Mouse (Mus musculus): ENCODE results near the gene Galnt18. TPM values are rescaled to one million over a fixed set of nuclear protein-coding genes. Genes with fewer than 3 reads are reported as not detected.

Gene Galnt18
- polyA plus RNA-seq, 1 experiment, result 4.1 TPM

DNA sequence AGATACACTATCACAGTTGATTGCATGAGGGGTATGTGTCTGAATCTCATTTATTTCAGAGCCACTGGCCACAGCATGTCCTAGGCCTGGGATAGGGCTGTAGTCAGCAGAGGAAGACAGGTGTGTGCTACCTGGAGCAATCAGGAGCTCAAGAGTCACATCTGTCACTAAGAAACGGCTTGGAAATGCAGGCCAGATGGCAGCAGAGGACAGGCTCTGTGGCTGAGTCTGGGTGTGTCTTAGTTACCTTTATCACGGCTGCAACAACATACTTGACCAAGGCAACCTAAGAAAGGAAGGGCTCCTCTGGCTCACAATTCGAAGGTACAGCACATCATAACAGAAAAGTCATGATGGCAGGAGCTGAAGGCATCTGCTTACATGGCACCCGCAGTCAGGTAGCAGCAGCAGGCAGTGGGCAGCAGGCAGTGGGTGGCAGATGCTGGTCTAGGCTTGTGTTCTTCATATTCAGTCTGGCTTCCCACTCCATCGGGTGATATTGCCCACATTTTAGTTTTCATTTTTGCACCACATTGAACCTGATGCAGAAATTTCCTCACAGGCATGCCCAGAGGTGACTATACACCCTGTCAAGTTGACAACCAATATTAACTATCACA lies 190.2 kb downstream of the Galnt18 start:
- 56% methylated on average over 5 of the region's 5 CpGs for WGBS
- no peak for DNase-seq (ENCODE audit: low read depth, low spot score)

DNA sequence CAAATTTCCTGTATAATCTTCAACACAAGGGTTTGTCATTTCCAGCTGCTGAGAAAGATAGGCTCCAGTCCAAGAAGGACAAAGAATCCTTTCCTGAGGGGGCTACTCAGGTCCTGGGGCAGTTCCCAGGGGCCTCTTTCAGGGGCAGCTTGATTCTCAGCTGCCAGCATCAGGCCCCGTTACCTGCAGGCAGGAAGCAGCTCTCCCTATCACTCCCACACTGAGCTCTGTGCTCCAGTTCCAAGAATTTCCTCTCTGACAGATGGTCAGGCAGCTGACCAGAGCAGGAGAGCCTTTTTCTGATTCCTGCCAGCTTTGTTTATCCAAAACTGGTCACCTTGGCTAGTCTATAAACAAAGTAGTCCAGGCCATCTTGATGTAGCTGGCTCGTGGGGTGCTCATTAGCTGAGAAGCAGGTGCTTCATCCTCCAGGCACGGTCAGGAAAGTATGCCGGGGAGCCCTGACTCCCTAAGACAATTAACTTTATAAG lies 191.4 kb downstream of the Galnt18 start:
- DNase-seq (ENCODE audit: low read depth, low spot score), result no peak
- WGBS, result 58% methylated on average over 4 of the region's 4 CpGs

DNA sequence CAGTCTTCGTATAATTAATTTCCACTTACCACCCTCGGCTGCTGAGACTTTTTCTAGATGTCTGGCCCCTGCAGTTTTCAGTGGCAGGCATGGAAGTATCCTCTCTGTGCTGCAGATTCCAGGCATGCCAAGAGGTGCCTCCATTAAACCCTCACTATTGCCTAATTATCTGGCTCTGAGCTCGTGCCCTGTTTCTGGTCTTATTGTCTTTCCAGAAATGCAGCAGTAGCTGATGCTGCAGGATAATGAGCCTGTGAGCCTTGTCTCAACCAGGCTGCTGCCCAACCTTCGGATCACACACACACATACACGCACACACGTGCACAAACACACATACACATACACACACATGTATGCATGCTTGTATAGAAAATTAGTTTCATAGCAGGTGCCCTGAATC lies 199.2 kb downstream of the Galnt18 start:
- DNase-seq (ENCODE audit: low read depth, low spot score), result no peak
- 66% methylated on average over 6 of the region's 6 CpGs for WGBS

DNA sequence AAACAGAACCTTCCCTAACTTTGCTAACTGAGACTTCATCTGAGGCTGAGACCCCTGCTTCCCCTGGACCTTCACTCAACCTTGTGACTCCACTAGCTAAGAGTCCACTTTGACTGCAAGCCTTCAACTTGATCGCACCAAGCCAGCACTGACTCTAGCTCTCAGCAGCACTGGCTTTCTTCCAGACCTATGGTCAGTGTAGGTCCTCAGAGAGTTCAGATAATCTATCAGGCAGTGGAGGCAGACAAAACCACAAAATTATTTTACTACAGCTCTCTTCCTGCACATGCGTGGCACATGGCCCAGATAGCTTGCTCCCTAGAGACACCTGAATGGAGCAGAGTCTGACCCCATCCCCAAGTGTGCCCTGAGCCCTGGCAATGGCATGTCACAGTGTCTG lies 204.7 kb downstream of the Galnt18 start:
- no peak for DNase-seq (ENCODE audit: low read depth, low spot score)
- 66% methylated on average over 2 of the region's 2 CpGs for WGBS

DNA sequence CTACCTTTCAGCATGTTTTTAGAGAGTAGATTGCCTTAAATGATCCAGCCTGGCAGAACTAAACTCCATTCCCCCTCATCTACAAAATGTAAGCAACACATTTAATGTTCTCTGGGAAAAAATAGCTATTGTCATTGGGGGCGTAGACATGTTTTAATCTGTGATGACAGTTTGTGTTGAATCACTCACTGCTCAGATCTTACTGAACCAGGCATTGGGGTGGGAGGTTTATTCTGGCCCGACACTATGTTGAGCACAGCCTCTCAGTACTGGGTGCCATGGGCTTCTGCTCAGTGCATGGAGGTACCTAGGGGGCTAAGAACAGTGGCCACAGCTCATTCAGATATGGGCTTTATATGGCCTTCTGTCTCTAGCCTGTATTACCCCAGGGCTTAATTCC lies 207.4 kb downstream of the Galnt18 start:
- no peak for DNase-seq (ENCODE audit: low read depth, low spot score)
- WGBS, result 83% methylated on average over 2 of the region's 2 CpGs

DNA sequence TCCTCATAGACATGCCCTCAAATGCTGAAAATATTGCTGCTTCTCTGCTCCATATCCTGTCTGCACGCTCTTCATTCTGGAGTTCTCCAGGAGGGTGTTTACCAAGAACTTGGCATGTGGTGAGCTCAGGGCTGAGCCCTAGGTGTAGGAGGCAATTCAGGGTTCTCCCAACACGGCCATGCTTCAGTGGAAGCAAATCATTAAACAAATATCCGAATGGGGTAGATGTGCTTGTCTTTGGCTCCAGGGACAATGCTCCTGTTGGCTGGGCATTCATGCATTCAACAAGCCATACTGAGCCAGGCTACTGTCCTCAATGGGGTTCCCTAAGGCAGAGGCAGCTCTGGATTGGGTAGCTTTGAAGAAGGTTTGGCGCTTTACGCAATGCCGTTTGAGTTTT lies 212.9 kb downstream of the Galnt18 start:
- WGBS, result 69% methylated on average over 6 of the region's 6 CpGs
- no peak for DNase-seq (ENCODE audit: low read depth, low spot score)

DNA sequence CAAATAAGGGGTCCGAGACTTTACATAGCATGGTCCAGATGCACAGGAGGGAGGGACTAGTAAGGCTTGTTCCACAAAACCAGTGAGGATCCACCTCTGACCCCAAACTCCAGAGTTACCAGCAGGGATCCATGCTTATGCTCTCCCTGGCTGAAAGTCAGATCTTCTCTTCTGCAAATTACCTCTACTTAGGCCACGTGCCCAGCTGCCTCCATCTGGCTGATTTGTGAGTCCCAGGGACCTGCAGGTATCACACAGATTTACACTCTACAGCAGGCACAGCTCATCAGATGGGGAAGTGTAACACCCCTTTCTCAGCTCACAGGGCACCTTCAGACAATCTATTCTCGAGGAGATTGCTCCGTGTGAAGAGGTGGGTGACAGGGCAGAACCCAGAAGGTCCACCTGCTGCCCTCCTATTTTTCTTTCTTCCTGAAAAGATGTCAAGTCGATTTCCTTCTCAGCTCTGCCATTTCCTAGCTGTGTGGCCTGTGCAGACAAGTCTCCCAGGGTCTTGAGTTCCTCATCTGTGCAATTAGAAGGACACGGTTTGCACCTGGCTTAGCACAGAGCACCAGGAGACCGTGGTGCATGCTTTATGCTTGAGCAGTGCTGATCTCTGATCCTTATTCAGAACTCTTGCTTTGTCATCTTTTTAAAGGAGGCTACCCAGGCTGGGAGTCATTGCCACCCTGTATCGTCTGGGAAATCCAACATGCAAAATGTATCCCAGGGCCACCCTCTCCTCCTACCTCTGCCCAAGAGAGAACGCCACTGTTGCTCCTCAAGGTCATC lies 216.3 kb downstream of the Galnt18 start:
- 77% methylated on average over 9 of the region's 9 CpGs for WGBS
- no peak for DNase-seq (ENCODE audit: low read depth, low spot score)

DNA sequence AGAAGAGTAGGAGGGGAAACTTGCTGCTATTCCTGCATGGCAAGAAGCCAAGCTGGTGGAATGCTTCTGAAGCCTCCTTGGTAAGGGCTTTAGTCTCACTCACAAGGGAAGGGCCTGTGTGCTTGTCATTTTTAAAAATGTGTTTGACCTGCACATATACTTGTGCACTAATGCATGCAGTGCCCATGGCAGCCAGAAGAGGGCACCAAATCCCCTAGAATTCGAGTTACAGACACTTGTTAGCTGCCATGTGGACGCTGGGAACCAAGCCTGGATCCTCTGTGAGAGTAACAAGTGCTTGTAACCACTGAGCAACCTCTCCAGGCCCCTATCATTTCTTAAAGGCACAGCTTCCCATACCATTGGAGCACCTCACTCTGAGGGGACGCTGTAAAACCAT lies 219.7 kb downstream of the Galnt18 start:
- no peak for DNase-seq (ENCODE audit: low read depth, low spot score)
- 72% methylated on average over 3 of the region's 3 CpGs for WGBS

DNA sequence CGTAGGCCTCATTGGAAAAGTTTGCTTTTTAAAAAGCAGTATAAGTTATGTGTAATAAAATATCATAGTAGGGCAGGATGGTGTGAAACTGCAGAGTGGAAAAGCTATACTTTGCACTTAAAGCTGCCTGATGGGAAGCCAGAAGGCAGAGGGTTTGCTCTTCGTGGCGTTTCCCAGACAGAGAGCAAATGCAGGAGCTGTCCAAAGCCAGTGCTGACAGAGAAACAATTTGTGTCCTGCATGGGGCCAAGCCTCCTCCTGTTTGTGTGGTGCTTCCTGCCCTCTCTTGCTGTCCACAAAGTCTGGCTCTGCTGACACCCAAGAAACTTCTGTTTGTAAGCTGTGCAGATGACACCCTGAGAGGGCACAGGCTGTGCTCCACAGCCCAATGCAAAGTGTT lies 220.8 kb downstream of the Galnt18 start:
- WGBS, result 37% methylated on average over 3 of the region's 3 CpGs
- no peak for DNase-seq (ENCODE audit: low read depth, low spot score)

DNA sequence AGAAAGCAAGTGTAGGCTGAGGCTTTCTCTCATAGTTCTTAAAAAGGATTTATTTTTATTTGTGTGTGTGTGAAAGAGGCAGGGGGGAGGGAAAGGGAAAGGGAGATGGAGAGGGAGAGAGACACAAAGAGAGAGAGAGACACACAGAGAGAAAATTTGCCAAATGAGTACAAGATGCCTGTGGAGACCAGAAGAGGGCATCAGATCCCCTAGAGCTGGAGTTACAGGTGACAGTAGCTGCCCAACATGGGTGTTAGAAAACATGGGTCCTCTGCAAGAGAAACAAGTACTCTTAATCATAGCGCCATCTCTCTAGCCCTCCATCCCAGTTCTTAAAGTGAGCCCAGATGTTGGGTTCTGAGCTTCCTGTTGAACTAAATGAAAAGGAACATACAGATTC lies 228.8 kb downstream of the Galnt18 start:
- DNase-seq (ENCODE audit: low read depth, low spot score), result no peak
- WGBS, result 90% methylated on average over 1 of the region's 1 CpGs

DNA sequence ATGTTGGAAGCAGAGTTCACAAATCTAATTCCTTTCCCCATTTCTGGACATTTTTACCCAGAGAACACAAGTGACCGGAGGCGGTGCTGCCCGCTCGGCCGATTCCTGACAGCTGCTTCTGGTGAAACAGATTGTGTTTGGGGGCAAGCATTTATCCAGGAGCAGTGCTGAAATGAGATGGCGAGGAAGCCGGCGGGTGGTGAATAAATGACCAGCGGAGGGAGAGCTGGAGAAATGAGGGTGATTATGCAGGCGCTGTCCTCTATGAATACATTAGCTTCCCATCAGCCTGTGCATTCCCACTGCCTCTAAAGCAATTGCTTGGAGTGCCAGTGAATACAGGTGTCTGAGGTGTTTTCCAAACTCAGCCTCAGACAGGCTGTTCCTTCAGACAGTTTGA lies 232.7 kb downstream of the Galnt18 start:
- WGBS, result 89% methylated on average over 10 of the region's 10 CpGs
- DNase-seq (ENCODE audit: low read depth, low spot score), result no peak

DNA sequence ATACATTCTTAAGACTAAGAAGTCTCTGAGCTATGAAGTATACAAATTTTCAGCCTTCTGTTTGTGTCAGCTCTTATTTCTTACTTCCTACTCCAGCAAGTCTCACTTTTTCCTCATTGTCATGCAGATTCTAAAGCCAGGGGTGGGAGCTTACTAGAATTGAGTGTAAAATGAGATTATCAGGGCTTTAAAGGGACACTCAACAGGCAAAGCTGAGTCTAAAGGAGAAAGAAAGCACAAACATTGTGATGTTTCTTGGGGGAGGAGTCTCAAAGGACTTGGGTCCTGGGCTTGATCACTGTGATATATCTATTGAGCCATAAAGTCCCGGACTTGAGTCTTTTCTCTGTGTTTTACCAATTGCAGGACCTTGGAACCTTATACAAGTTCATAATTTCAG lies 234.2 kb downstream of the Galnt18 start:
- WGBS, result 44% methylated on average over 1 of the region's 1 CpGs

DNA sequence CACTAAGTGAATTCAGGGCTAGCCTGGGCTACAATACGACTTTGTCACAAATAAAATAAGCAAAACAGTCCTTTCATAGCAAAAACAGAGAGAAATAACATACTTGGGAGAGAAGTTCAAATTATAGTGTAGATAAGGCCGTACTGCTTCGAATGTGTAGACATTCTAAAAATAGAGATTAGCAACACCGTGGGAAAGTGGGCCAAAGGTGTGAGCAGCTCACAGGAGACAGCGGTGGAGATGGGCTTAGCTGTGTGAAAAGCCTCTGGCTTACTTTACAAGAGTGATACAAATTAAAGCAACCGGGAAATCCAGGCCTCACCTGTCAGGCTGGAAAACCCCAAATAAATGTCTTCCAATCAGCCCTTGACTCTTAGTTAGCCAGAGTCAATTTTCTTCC lies 241.8 kb downstream of the Galnt18 start:
- WGBS, result 55% methylated on average over 6 of the region's 6 CpGs
- DNase-seq (ENCODE audit: low read depth, low spot score), result no peak

More for the DNA sequence above, 234.2 kb downstream of the Galnt18 start:
- no peak for DNase-seq (ENCODE audit: low read depth, low spot score)

DNA sequence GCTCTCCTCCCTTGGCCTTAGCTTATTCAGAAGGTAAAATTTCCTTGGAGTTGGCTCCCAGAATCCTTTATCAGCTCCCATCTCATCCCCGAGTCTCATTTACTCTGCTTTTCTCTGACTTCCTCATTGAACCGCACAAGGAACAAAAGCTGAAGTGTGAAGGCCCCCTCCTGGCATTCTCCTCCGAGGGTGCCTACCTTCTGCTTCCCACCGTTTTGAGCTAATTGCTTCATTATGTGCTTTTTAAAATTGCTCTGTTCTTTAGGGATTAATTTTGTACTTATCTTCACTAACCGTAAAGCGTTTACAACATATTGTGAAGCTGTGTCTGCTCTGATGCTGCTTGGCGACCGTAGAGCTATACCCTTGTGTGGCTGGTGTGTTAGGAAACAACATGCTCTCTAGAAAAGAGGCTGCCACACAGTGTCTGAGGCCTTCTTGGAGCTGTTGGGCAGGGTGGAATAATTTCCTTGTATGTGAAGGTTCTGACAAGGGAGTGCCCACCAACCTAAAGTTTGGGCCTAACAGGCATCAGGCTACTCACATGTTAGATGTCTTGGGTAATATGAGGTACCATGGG lies 244.9 kb downstream of the Galnt18 start:
- 76% methylated on average over 8 of the region's 8 CpGs for whole genome bisulfite sequencing

DNA sequence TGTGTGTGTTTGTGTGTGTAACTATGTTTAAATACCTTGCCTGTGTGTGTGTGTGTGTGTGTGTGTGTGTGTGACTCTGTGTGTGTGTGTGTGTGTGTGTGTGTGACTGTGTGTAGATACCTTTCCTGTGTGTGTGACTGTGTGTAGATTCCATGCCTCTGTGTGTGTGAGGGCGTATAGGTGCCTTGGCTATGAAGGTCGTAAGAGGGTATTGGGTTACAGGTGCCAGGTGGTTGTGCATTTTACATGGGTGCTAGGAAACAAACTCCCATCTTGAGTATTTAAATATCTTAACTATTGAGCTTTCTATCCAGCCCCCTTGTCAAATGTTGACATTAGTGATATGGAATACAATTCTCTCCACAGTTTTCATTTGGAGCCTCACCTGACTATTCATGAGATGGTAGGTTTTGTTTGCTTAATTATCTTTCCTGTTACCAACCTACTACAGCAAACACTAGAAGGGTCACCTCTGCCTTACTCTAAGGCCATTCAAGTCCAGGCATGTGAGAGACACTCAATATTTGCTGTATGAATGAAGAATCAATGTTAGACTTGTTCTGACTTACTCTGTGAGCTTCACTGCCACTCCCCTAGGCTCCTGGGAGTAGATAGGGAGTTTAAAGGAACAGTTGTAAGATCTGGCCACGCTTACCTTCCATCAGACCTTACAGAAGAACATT lies 250.7 kb downstream of the Galnt18 start:
- WGBS, result 88% methylated on average over 3 of the region's 3 CpGs
- no peak for DNase-seq (ENCODE audit: low read depth, low spot score)

More for the DNA sequence above, 244.9 kb downstream of the Galnt18 start:
- no peak for DNase-seq (ENCODE audit: low read depth, low spot score)

DNA sequence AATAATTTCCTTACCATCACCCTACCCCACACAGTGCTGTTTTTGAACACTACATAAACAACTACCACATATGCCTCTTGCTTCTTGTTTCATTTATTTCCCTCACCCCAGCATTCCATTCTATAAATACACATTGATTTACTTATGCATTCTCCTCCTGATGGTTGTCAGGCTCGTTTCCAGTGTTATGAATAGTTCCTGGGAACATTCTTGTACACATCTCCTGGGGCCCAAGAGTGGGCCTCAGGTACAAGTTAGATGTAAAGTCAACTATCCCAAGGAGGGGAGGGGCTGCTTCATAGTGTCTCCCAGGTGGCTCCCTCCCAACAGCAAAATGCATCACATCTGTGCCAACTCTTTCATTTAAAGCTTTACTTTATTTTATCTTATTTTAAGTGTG lies 251.3 kb downstream of the Galnt18 start:
- WGBS, result 11% methylated on average over 1 of the region's 1 CpGs
- DNase-seq (ENCODE audit: low read depth, low spot score), result no peak

DNA sequence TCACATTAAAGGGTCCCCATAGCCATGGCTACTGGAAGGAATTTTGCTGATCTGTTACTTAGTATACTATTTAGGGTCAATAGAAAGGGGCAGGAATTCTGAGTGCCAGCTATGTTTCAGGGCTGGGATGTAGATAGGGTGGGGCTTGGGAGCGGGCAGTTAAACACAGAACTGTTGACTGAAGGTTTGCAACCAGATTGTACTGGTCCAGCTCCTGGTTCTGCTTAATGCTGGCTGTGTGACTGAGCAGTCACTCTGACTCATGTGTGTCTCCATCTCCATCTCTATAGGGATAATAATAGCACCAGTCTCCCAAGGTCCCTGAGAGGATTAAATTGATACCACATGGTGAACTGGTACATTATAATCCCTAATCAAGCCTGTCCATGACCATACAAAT lies 258.9 kb downstream of the Galnt18 start:
- DNase-seq (ENCODE audit: low read depth, low spot score), result no peak
- WGBS, result 47% methylated on average over 1 of the region's 1 CpGs

DNA sequence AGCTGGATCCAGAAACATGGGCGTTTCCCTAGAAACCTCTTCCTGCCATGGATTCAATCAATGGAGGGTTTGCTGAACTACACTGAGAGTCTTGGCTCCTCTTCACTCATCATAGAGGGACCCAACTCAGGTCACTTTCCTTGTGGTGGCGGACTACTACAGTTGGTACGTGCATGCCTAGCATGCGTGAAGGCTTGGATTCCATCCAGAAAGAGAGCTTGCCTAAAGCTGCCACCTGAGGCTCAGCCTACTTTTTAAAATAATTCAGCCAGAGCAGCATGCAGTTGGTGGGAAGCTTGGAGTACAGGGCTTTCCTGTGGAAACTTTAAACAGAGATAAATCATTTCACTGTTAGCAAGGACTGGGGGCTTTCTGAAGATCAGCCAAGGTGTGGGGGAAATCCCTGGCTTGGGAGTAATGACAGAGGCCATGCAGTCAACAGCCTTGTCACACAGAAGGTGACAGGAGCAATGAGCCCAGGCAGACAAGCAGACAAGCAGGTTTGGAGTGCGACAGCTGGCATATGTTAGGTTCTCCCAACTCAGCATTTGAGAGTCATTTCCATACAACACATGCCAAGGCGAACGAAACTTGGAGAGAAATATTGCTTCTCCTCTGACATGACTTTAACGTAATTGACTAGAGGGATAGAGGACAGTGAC lies 261.1 kb downstream of the Galnt18 start:
- WGBS, result 76% methylated on average over 8 of the region's 8 CpGs
- DNase-seq (ENCODE audit: low read depth, low spot score), result no peak

DNA sequence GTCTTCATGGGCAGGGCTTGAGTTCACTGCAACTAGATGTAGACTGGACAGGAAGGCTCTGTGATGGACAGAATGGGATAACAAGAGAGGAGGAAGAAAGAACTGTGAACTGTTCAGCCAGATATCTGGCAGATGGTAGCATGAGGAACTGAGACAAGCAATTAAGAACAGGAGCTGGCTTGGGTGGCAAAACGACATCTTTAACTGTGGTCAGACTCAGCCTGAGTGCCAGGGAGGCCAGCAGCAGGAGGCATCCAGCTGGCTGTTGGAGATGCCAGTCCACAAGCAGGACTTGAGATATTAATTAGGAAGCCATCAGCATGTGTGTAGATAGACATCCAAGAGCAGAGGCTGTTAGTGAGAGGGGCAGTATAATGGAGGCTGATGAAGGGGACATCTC lies 262.9 kb downstream of the Galnt18 start:
- 34% methylated on average over 1 of the region's 1 CpGs for WGBS
- no peak for DNase-seq (ENCODE audit: low read depth, low spot score)

DNA sequence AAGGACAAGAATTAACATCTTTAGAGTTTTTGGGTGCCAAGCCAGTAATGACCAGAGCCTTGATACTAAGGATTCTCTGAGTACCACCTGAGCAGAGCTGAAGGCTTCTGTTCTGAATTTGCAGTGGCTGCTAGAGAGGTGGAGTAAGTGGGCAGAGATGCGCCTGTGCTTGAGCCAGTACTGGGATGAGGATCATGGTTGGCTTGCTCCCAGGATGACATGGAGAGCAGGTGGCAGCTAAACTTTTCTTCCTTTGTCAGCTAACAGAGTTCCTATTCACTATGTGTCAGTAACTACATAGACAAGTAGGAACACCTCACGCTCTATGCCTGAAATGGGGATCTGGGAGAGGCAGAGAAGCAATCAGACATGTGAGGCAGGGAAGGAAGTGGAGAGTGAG lies 264.3 kb downstream of the Galnt18 start:
- 82% methylated on average over 2 of the region's 2 CpGs for WGBS

More for the DNA sequence above, 264.3 kb downstream of the Galnt18 start:
- no peak for DNase-seq (ENCODE audit: low read depth, low spot score)
